Mouse (Mus musculus) brown adipose tissue, adult 24 weeks (tissue): ENCODE data around the gene Clpp. TPM values are rescaled to one million over a fixed set of nuclear protein-coding genes. Genes with fewer than 3 reads are reported as not detected.

Experiments used
- H3K27ac ChIP-seq: fragments of 200-500 bp; replicated peaks from 2 replicates; pipeline ENCODE4 v1.5.1; 2012; ENCODE audit warnings: low read depth, mild to moderate bottlenecking, low read length
- H3K4me1 ChIP-seq: fragments of 200-500 bp; 2 replicates; pipeline ENCODE4 v1.6.1; 2012; ENCODE audit warnings: low read length, mixed read lengths; ENCODE audit not compliant: control insufficient read depth, insufficient read depth, insufficient read length
- H3K4me3 ChIP-seq: fragments of 200-500 bp; 2 replicates; pipeline ENCODE4 v1.5.1; 2012; ENCODE audit warnings: low read depth, mild to moderate bottlenecking, low read length, moderate library complexity; ENCODE audit not compliant: insufficient read depth
- polyA plus RNA-seq: library from polyadenylated mRNA; stranded (reverse); fragments of >200 nt; gene quantifications from 2 replicates; pipeline ENCODE4 v1.2.4, GENCODE M21; 2012; ENCODE audit not compliant: missing spikeins, insufficient read depth, insufficient read length

Clpp gene
- polyA plus RNA-seq, 1 experiment: 175 TPM

- H3K27ac ChIP-seq: peak overlapping the region; percentile 76
- peaks cover 8% of the 10 kb centered on the region; the same call in 1 of the 2 replicates for H3K4me1 ChIP-seq
- peak overlapping the region; percentile 60 for H3K4me3 ChIP-seq
These were observed 41.7 kb downstream of the Clpp start for GRCm38 (mm10) chr17:57031661-57032420.

DNA sequence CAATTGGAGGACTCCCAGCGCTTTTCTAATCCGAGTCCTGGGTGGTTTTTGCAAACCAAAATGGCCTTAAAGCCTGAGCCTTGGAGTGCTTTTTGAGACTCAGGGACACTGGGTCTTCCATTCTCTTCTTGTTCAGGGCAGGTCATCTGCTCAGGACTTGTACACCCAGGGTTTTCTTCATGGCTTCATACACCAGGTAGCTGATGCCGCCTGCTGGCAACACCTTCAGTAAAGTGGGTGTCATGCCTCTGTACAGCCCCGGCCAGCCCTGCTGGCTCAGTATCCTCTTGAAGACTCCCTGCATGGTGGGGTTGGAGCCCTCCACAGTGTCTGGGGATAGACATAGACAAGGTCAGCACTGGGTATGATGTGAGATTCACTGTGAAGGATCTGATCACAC is 42.7 kb downstream of the Clpp start:
- Histone ChIP-seq H3K4me1 (peaks cover 8% of the 10 kb centered on the region; the same call in 1 of the 2 replicates), H3K4me3 (peak overlapping the region; percentile 60; the same call in 1 of the 2 replicates), H3K27ac (no peak overlapping the region)

DNA sequence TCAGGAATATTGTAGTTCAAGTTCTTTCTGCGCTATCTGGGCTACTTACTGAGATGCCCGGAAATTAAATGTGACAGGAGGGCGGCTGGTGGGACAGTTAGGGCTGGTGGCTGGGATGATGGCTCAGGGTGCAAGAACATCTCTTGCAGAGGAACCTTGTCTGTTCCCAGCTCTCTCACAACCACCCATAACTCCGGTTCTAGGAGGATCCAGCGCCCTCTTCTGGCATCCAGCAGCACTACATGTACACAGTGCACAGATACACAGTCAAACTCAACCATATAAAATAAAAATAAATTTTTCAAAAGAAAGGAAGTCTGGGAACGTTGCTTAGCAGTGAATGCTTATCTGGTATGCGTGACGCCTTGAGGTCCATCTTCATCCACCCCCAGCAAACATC is 48.9 kb downstream of the Clpp start:
- no peak overlapping the region for H3K27ac ChIP-seq

DNA sequence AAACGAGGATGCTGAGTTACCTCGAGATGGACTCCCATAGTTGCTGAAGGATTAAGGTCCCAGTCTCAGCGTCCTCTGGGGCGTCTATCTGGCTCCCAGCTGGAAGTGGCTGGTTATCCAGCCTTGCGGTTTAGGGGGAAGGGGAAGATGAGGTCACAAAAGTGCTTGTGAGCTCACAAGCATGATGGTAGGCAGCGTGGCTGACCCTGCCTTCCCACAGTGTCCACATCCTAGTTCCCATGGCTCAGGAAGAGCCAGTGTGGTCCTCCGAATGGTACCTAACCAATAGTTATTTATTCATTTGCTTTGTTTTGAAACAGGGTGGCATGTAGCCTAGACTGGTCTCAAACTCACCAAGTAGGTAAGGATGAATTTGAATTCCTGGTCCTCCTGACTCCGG is 51.4 kb downstream of the Clpp start, which contains the start of gene Slc25a41:
TSS of gene Slc25a41 (minus strand) at position 101 of the 400 bp plus-strand sequence.
- no peaks in the 10 kb centered on the region for H3K4me1 ChIP-seq
- H3K4me3 ChIP-seq: no peak within 1 kb of the TSS

More for the DNA sequence above, 48.9 kb downstream of the Clpp start:
- no peaks in the 10 kb centered on the region for H3K4me1 ChIP-seq
- no peak overlapping the region for H3K4me3 ChIP-seq

More for the DNA sequence above, 51.4 kb downstream of the Clpp start, which contains the start of gene Slc25a41:
- no peak within 1 kb of the TSS for H3K27ac ChIP-seq

Other genes starting within 250 kb of the Clpp start
- gene Nrtn, start 232.8 kb upstream of the Clpp start, polyA plus RNA-seq: 5.1 and 7.5 TPM in 2 replicates
- 4.6 and 13.1 TPM in 2 replicates for gene Dus3l, start 225.5 kb upstream of the Clpp start, polyA plus RNA-seq
- gene Prr22, start 220.1 kb upstream of the Clpp start, polyA plus RNA-seq: not detected in 2 replicates
- 2.5 and 3.0 TPM in 2 replicates for gene Rfx2, start 159.3 kb upstream of the Clpp start, polyA plus RNA-seq
- not detected in 2 replicates for gene Acsbg2, start 115.9 kb upstream of the Clpp start, polyA plus RNA-seq
- not detected in 2 replicates for gene 1700061G19Rik, start 114.8 kb upstream of the Clpp start, polyA plus RNA-seq
- 9.9 and 14.9 TPM in 2 replicates for gene Mllt1, start 54.9 kb upstream of the Clpp start, polyA plus RNA-seq
- not detected in 2 replicates for gene Acer1, start 8.2 kb upstream of the Clpp start, polyA plus RNA-seq
- 57.4 and 68.7 TPM in 2 replicates for gene Alkbh7, start 7.0 kb downstream of the Clpp start, polyA plus RNA-seq
- gene Pspn, start 9.7 kb downstream of the Clpp start, polyA plus RNA-seq: not detected in 2 replicates
- gene Gtf2f1, start 21.0 kb downstream of the Clpp start, polyA plus RNA-seq: 29.1 and 29.3 TPM in 2 replicates
- not detected in 2 replicates for gene Gm17949, start 21.2 kb downstream of the Clpp start, polyA plus RNA-seq
- gene Khsrp, start 41.2 kb downstream of the Clpp start, polyA plus RNA-seq: 18.7 and 21.7 TPM in 2 replicates
- gene Slc25a41, start 51.3 kb downstream of the Clpp start, polyA plus RNA-seq: not detected in 2 replicates
- gene Crb3, start 68.8 kb downstream of the Clpp start, polyA plus RNA-seq: not detected in 2 replicates
- 107 and 161 TPM in 2 replicates for gene Slc25a23, start 69.6 kb downstream of the Clpp start, polyA plus RNA-seq
- gene Dennd1c, start 88.2 kb downstream of the Clpp start, polyA plus RNA-seq: 1.3 and 4.3 TPM in 2 replicates
- 2.4 and 2.9 TPM in 2 replicates for gene Tubb4a, start 97.5 kb downstream of the Clpp start, polyA plus RNA-seq
- 0.79 TPM in 1 of 2 replicates, not detected in the other for gene Tnfsf9, start 115.0 kb downstream of the Clpp start, polyA plus RNA-seq
- not detected in 2 replicates for gene Cd70, start 159.5 kb downstream of the Clpp start, polyA plus RNA-seq
- not detected in 2 replicates for gene Tnfsf14, start 203.9 kb downstream of the Clpp start, polyA plus RNA-seq
- gene C3, start 237.8 kb downstream of the Clpp start, polyA plus RNA-seq: 266 and 361 TPM in 2 replicates